Mouse (Mus musculus): ENCODE results near the gene Rbm19. TPM values are rescaled to one million over a fixed set of nuclear protein-coding genes. Genes with fewer than 3 reads are reported as not detected.

Gene Rbm19
- polyA plus RNA-seq, 1 experiment from 2014 or later = 37.5 TPM

DNA sequence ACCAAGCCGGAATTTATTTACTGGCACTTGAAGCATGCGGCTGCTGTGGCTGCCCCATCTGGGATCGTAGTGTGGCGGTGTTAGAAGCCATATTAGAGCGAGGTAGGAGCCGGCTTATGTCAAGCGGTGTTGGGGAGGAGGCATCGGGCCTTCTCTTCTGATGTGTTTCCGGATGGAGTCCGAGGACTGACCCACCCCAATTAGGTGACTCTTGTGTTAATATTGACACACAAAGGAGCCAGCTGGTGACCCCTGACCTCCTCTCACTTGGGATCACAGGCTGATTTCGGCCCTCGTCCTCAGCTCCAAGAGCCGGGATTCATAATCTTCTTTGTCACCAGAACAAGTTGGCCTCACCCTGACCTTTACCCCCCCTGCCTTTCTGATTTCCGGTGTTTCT, 109.1 kb downstream of the Rbm19 start:
- Histone ChIP-seq H3K9me3 (no peaks in the 10 kb centered on the region), H3K27me3 (replicated peaks; ENCODE audit: low read depth, poor library complexity, severe bottlenecking) (peaks cover 85% of the 10 kb centered on the region), H3K27ac (replicated peaks) (no peak overlapping the region), H3K4me3 (no peak overlapping the region), H3K4me1 (peaks cover 36% of the 10 kb centered on the region), H3K36me3 (replicated peaks) (no peaks in the 10 kb centered on the region)
- WGBS = 23% methylated on average over 14 of the region's 14 CpGs
- peak; percentile 64 for DNase-seq (ENCODE audit: low spot score)

DNA sequence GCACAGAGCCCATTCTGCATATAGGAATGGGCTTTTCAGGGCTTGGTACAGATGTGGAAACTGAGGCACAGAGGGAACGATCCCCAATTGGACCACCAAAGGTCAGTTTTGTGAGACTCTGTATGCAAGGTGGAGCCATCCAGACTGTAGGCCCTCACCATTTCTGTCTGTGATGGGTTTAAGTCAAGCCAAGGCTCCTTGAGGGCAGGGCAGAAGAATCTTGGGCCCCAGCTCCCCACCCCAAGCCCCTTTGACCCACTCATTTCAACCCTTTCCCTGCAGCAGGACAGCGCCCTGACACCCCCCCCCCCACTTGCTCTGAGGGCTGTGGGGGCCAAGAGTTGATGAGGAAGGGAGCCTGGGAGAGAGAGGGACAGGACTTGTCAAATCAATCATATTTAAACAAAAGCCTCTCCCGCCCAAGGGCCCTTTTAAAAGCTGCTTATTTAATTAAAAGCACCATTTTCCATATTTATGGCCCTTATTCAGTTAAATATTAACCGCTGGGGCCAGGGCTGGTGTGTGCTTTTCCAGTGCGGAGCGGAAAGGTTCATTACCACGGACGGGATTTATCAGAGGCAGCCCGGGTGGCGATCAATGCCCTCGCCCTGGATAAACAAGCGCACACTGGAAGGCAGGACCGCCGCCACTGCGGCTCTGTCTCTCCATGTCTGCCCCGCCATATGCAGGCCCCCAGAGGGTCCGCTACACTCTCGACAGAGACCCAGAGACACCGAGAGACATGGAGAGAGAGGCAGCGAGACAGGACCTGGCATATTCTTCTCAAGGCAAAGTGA, 112.5 kb downstream of the Rbm19 start:
- WGBS = 56% methylated on average over 20 of the region's 20 CpGs
- no peak overlapping the region for H3K27ac ChIP-seq (replicated peaks)
- no peaks in the 10 kb centered on the region for H3K9me3 ChIP-seq

DNA sequence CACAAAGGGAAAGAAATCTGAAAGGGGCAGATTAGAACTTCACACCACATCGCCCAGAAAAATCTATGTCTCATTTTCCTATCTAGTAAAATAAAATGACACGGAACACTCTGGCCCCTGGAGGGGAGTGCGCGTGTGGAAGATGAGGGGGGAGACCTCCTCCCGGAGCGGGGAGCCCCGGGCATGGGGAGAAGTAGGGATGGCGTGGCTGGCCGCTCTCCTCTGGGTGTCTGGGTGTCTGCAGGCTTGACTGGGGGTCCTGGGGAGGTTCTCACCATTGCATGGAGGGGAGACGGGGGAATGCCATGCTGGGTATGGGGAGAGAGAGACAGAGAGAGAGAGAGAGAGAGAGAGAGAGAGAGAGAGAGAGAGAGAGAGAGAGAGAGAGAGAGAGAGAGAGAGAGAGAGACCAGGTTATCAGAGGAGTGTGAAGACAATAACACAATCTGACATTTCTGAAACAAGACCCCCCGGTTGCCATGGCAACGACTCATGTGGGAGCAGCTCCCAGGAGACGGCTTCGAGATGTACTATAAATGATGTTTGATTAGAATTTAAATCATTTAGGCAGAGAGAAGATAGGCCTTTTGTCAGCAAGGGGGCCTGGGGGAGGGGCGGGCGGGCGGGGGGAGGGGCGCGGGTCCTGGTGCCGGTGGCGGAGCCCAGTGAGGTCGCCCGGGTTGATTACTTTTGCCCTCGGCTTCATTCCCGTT, 115.3 kb downstream of the Rbm19 start:
- H3K36me3 ChIP-seq (replicated peaks) = no peaks in the 10 kb centered on the region
- H3K4me3 ChIP-seq = peak overlapping the region; percentile 52
- 5% methylated on average over 25 of the region's 25 CpGs for WGBS
- peak overlapping the region; percentile 79 for H3K27ac ChIP-seq (replicated peaks)
- peak; percentile 81 for DNase-seq (ENCODE audit: low spot score)
- peaks cover 28% of the 10 kb centered on the region for H3K4me1 ChIP-seq
- peaks cover 90% of the 10 kb centered on the region for H3K27me3 ChIP-seq (replicated peaks; ENCODE audit: low read depth, poor library complexity, severe bottlenecking)
- no peaks in the 10 kb centered on the region for H3K9me3 ChIP-seq

More for the DNA sequence above, 112.5 kb downstream of the Rbm19 start:
- Histone ChIP-seq H3K27me3 (replicated peaks; ENCODE audit: low read depth, poor library complexity, severe bottlenecking) (peaks cover 82% of the 10 kb centered on the region), H3K36me3 (replicated peaks) (no peaks in the 10 kb centered on the region), H3K4me3 (no peak overlapping the region), H3K4me1 (peaks cover 38% of the 10 kb centered on the region)
- no peak for DNase-seq (ENCODE audit: low spot score)

DNA sequence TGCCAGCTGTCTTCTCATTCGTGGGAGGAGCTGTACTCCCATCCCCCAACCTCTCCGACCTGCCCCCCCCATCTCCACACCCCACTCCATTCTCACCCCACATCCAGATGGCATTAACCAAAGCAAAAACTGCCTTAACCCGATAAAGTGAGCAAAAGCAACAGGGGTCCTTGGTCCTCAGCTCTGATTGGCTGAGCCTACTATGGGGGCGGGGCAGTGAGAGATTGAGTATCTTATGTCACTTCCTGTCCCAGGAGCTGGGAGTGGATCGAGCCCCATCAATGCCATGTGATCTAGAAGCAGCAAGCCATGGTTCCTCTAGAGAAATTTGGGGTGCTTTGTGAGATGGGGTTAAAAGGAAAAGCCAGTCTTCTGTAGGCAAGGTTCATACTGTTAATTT, 118.9 kb downstream of the Rbm19 start:
- Histone ChIP-seq H3K4me3 (no peak overlapping the region), H3K27me3 (replicated peaks; ENCODE audit: low read depth, poor library complexity, severe bottlenecking) (peaks cover 75% of the 10 kb centered on the region), H3K36me3 (replicated peaks) (no peaks in the 10 kb centered on the region), H3K9me3 (no peaks in the 10 kb centered on the region), H3K27ac (replicated peaks) (no peak overlapping the region), H3K4me1 (peaks cover 21% of the 10 kb centered on the region)
- 69% methylated on average over 5 of the region's 5 CpGs for WGBS
- DNase-seq (ENCODE audit: low spot score) = no peak

DNA sequence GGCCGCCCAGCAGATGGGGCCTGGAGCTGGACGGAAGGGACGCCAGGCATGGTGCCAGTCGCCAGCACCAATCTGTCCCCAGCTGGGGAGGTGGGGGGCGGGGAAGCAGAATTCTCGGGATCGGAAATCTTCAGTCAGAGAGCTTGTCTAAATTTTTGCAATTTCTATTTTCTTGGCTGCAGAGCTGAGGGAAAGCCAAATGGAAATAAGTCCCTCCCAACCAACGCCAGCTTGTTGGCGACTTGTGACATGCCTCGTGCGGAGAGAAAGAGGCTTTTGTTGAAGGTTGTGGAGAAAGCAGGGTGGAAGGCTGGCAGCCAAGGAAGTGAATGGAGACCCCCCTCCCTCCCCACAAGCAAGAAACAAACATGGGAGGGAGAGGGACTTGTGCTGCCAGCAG, 119.3 kb downstream of the Rbm19 start:
- Histone ChIP-seq H3K27ac (replicated peaks) (no peak overlapping the region), H3K27me3 (replicated peaks; ENCODE audit: low read depth, poor library complexity, severe bottlenecking) (peaks cover 72% of the 10 kb centered on the region)
- 71% methylated on average over 11 of the region's 11 CpGs for WGBS

DNA sequence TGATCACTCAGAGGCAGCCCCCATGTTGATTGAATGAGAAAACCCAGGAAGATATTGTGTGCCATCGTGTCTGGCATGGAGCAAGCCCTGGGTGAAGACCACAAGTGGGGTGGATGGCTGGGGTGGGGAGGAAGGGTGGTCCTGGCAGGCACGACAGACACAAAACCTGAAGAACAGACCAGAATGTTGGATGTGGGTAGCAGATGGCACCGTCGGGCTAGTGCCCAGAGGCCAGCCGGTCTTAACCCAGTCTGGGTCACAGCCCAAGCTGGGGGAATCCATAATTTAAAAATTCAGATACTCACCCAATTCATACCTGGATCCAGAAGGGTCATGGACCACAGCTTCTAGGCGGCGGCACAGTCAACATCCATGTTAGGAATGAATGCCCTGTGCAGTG, 123.8 kb downstream of the Rbm19 start:
- no peaks in the 10 kb centered on the region for H3K36me3 ChIP-seq (replicated peaks)
- H3K4me1 ChIP-seq = 0 out of 2 replicates have a peak, but pooled peaks cover 2% of the 10 kb centered on the region
- 90% methylated on average over 7 of the region's 7 CpGs for WGBS
- H3K27me3 ChIP-seq (replicated peaks; ENCODE audit: low read depth, poor library complexity, severe bottlenecking) = peaks cover 65% of the 10 kb centered on the region
- no peak for DNase-seq (ENCODE audit: low spot score)
- no peak overlapping the region for H3K27ac ChIP-seq (replicated peaks)
- no peak overlapping the region for H3K4me3 ChIP-seq
- no peaks in the 10 kb centered on the region for H3K9me3 ChIP-seq

More for the DNA sequence above, 119.3 kb downstream of the Rbm19 start:
- Histone ChIP-seq H3K9me3 (no peaks in the 10 kb centered on the region), H3K4me1 (peaks cover 21% of the 10 kb centered on the region), H3K36me3 (replicated peaks) (no peaks in the 10 kb centered on the region), H3K4me3 (no peak overlapping the region)
- no peak for DNase-seq (ENCODE audit: low spot score)

DNA sequence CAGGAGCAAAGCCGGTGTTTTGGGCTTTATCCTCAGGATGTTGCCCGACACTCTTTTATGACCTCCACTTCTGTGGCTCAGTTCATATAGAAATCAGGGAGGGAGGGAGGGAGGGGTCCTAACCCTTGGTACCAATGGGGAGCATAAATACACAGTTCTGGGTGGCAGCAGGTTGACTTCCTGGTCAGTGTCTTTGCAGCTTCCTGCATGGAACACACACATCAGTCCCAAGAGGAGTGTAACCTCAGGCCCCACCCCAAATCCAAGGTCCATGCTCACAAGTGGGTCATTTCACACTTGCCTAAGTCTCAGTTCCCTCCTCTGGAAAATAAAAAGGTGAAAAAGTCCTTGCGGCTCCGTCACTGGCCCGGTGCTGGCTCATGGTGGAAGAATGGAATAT, 129.1 kb downstream of the Rbm19 start:
- H3K4me3 ChIP-seq = no peak overlapping the region
- H3K36me3 ChIP-seq (replicated peaks) = no peaks in the 10 kb centered on the region
- H3K9me3 ChIP-seq = no peaks in the 10 kb centered on the region
- no peak overlapping the region for H3K27ac ChIP-seq (replicated peaks)
- H3K27me3 ChIP-seq (replicated peaks; ENCODE audit: low read depth, poor library complexity, severe bottlenecking) = peaks cover 75% of the 10 kb centered on the region
- 0 out of 2 replicates have a peak, but pooled peaks cover 2% of the 10 kb centered on the region for H3K4me1 ChIP-seq
- 79% methylated on average over 5 of the region's 5 CpGs for WGBS
- no peak for DNase-seq (ENCODE audit: low spot score)
